Mouse (Mus musculus) myocyte (in vitro differentiated cells): ENCODE results near the gene Rps10.

ENCODE experiments used
- CEBPB ChIP-seq: IDR thresholded peaks from 2 replicates; pipeline ENCODE4 v1.6.1; 2011; ENCODE audit warnings: mild to moderate bottlenecking, moderate library complexity; ENCODE audit not compliant: poor library complexity, insufficient read depth, severe bottlenecking
- E2F4 ChIP-seq: IDR thresholded peaks from one replicate; pipeline ENCODE4 v1.6.1; 2011; ENCODE audit warnings: mild to moderate bottlenecking, control low read depth, moderate library complexity; ENCODE audit not compliant: insufficient read depth
- MAX ChIP-seq: IDR thresholded peaks from one replicate; pipeline ENCODE4 v1.6.1; 2011; ENCODE audit warnings: low read depth, mild to moderate bottlenecking, control low read depth
- MYOD1 ChIP-seq, 3 experiments: IDR thresholded peaks; one replicate each; pipeline ENCODE4 v1.6.1; 2011; ENCODE audit warnings: control low read depth in 2 of 3, low read depth in 2 of 3, mild to moderate bottlenecking in 2 of 3, moderate library complexity in 1 of 3; ENCODE audit not compliant: insufficient read length in 2 of 3, control insufficient read depth in 1 of 3
- MYOG ChIP-seq, 3 experiments: IDR thresholded peaks; one replicate each; pipeline ENCODE4 v1.6.1; 2011; ENCODE audit warnings: control low read depth in 2 of 3, low read depth in 2 of 3, mild to moderate bottlenecking in 2 of 3; ENCODE audit not compliant: insufficient read length in 2 of 3, control insufficient read depth in 1 of 3, insufficient read depth in 1 of 3
- POLR2A ChIP-seq: IDR thresholded peaks from one replicate; pipeline ENCODE4 v1.6.1; 2011; ENCODE audit warnings: low read depth, mild to moderate bottlenecking, control low read depth, moderate library complexity; ENCODE audit not compliant: insufficient read length
- SRF ChIP-seq: IDR thresholded peaks from one replicate; pipeline ENCODE4 v1.6.1; 2011; ENCODE audit warnings: low read depth; ENCODE audit not compliant: control insufficient read depth, insufficient read length
- USF1 ChIP-seq: IDR thresholded peaks from one replicate; pipeline ENCODE4 v1.6.1; 2011; ENCODE audit warnings: low read depth, mild to moderate bottlenecking, control low read depth, moderate library complexity

DNA sequence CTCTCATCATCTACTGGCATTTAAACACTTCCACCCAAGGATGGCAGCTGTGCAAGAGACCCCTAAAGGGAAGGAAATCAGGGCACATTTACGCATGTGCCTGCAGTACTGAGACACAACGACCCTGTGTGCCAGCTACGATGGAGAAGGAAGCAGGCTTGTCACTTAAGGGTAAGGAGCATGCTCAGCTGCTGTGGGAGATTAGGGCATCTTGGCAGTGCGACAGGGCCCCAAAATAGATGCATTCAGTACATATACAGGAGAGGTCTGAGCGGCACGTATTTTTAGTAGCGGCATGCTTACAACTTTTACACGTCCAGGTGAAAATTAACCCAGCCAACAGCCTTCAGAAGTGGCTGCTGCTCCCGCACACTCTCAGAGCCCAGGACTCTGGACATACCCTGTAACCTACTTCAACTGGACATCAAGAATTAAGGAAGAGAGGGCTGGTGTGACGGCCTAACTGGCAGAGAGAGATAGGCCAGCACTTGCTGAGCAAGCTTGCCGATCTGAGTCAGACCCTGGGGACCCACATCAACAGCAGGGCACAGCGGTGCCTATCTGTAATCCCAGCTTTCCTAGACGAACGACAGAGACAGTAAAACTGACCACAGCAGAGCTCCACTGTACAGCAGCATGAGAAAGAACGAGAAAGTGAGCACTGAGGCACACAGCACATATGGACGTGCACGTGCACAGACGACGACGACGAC lies 32.8 kb downstream of the Rps10 start:
- TF ChIP-seq E2F4 (no peak), POLR2A (no peak), MAX (no peak), MYOD1 (IDR thresholded peaks at IDR 0.05; ENCODE audit: control insufficient read depth in 1 of 3, insufficient read length in 2 of 3, low read depth in 2 of 3) (peak; percentile 43 to 81 (median 72)), CEBPB (no peak), USF1 (no peak), SRF (no peak), MYOG (IDR thresholded peaks at IDR 0.05; ENCODE audit: control insufficient read depth in 1 of 3, insufficient read depth in 1 of 3, insufficient read length in 2 of 3, low read depth in 2 of 3) (peak; percentile 36 to 64 (median 49))
